Mouse (Mus musculus) kidney, postnatal 10 days (tissue): ENCODE measurements at regions not wholly inside any gene's neighbourhood (a gene's known extent, or its start where the extent isn't known, plus 50 kb on each side); places are given as distances from the start of the nearest gene placed in this dataset.
"Not testable (repeated sequence)": the region's sequence is repeated elsewhere in the genome, so short reads cannot be mapped to it uniquely, and the experiment has no call there.

Experiments
- DNase-seq: peaks from one replicate; pipeline ENCODE4 v3.0.0; 2021; ENCODE audit warnings: mixed read lengths

GRCm38 (mm10) chr13:113484159-113484762 is 134.1 kb downstream of the Snx18 start:
- peak; percentile 28 for DNase-seq

GRCm38 (mm10) chr13:113482911-113483310 is 135.5 kb downstream of the Snx18 start:
- DNase-seq: no peak

GRCm38 (mm10) chr13:113477901-113478510 is 140.4 kb downstream of the Snx18 start:
- no peak for DNase-seq

GRCm38 (mm10) chr13:113470822-113471557 is 147.4 kb downstream of the Snx18 start:
- DNase-seq: no peak

GRCm38 (mm10) chr13:113464190-113465064 is 153.9 kb downstream of the Snx18 start:
- no peak for DNase-seq

GRCm38 (mm10) chr13:113463420-113463819 is 154.9 kb downstream of the Snx18 start:
- no peak for DNase-seq

- no peak for DNase-seq
Measured at GRCm38 (mm10) chr13:113454490-113455295, 161.7 kb downstream of the BC067074 start.

- DNase-seq: no peak
Measured at GRCm38 (mm10) chr13:113448378-113448777, 155.4 kb downstream of the BC067074 start.

GRCm38 (mm10) chr13:113446226-113446625 is 153.3 kb downstream of the BC067074 start:
- DNase-seq: no peak

- not testable (repeated sequence) for DNase-seq
Measured at GRCm38 (mm10) chr13:113444481-113444880, 151.5 kb downstream of the BC067074 start.

GRCm38 (mm10) chr13:113443078-113443477 is 150.1 kb downstream of the BC067074 start:
- DNase-seq: no peak

GRCm38 (mm10) chr13:113442169-113442568 is 149.2 kb downstream of the BC067074 start:
- peak; percentile 17 for DNase-seq

GRCm38 (mm10) chr13:113440137-113440536 is 147.2 kb downstream of the BC067074 start:
- DNase-seq: no peak

GRCm38 (mm10) chr13:113439516-113439915 is 146.6 kb downstream of the BC067074 start:
- DNase-seq: no peak

- peak; percentile 18 for DNase-seq
Measured at GRCm38 (mm10) chr13:113438872-113439271, 145.9 kb downstream of the BC067074 start.

GRCm38 (mm10) chr13:113436288-113436687 is 143.3 kb downstream of the BC067074 start:
- DNase-seq: no peak

- no peak for DNase-seq
Measured at GRCm38 (mm10) chr13:113435117-113435516, 142.2 kb downstream of the BC067074 start.

GRCm38 (mm10) chr13:113433456-113433855 is 140.5 kb downstream of the BC067074 start:
- no peak for DNase-seq

- DNase-seq: peak; percentile 40
Measured at GRCm38 (mm10) chr13:113429615-113430014, 136.7 kb downstream of the BC067074 start.
